Mouse (Mus musculus) CD4-positive naive resting alpha-beta T cell, adult 57 days (primary cell): ENCODE measurements around the gene Slc33a1. TPM values are rescaled to one million over a fixed set of nuclear protein-coding genes. Genes with fewer than 3 reads are reported as not detected.

Experiments used
- total RNA-seq: library from RNA; stranded (reverse); gene quantifications from one replicate; pipeline ENCODE4 v1.2.4, GENCODE M21; 2023

Gene Slc33a1
- total RNA-seq: 11.6 TPM

DNA sequence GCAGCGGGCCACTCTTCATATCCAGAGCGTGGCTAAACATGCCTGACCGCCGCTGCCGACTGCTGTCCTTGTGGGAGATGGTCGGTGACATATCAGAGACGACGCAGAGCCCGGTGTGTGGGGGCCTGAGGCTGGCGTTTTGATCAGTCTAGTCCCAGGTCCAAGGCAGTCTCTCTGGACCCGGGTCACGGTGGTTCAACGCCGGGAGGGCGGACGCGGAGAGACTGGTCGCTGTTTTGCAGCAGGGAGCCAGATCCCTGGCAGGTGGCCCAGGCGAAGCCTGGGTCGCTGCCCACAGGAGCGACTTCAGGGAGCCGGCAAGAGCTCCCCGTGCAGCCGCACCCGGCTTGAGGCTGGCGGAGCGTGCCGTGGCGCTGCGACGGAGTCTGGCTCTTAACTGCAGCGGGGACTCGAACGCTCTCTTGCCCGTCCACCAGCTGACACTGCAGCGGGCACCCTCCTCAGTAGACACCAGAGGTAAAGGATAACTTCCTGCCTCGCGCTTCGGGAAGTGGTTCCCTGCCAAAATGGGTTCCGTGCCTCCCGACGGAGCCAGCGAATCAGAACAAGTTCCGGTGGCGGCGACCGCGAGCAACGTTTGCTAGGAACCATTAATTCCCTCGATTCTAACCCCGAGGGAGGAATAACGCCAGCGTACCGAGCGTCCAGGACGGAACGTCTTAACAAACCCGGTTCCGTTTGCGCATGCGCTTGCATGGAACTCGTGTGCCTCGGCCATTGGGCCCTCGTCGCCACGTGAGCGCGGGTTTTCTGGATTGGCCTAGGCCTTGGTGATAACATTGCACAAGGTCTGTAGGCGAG lies at the start of gene Slc33a1:
Gene Slc33a1 (minus strand): TSS at position 669 of the 822 bp plus-strand sequence.

DNA sequence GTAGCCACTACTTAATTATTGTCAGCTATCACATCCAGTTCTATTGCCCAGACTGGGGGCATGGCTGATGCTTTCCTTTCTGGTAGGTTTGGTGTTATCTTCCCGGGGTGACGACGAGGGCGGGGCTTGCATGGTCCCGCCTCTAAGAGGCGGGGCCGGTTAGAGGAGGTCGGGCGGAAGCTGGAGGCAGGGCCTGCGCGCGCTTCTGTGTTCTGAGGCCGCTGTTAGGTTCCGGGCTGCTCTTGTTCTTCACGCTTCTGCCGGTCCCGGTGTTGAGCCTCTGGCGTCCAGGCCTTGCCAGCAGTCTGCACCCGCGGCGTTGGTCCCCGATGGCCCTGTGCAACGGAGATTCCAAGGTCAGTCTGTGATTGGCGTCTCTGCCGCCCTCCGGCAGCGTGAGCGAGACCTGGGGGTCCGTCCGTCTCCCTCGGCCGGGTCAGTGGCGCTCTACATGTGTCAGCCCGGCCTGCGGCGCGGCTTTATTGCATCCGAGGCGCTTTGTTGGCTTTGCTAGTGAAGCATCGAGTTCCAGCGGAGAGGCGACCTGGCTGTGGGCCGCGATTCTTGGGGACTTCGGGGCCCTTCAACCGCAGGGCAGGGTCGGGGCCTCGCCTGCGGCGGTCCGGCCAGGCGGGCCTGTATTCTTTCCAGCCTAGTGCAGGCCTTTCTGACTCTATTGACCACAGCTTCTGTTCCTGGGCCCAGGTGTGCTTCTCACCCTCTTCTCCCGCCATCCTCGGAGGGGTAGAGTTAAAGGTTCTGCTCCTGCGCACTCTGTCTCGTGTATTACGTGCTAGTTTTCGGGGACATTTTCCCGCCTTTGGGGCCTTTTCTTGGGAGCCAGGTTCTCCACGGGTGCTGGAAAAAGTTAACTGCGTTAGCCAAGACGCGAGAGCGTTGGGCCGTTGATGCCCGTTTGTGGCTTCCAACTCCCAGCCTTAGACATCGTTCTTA lies 11.7 kb upstream of the Slc33a1 start, which contains the start of gene Gmps:
Gene Gmps (plus strand): TSS at position 152 of the 954 bp plus-strand sequence.

DNA sequence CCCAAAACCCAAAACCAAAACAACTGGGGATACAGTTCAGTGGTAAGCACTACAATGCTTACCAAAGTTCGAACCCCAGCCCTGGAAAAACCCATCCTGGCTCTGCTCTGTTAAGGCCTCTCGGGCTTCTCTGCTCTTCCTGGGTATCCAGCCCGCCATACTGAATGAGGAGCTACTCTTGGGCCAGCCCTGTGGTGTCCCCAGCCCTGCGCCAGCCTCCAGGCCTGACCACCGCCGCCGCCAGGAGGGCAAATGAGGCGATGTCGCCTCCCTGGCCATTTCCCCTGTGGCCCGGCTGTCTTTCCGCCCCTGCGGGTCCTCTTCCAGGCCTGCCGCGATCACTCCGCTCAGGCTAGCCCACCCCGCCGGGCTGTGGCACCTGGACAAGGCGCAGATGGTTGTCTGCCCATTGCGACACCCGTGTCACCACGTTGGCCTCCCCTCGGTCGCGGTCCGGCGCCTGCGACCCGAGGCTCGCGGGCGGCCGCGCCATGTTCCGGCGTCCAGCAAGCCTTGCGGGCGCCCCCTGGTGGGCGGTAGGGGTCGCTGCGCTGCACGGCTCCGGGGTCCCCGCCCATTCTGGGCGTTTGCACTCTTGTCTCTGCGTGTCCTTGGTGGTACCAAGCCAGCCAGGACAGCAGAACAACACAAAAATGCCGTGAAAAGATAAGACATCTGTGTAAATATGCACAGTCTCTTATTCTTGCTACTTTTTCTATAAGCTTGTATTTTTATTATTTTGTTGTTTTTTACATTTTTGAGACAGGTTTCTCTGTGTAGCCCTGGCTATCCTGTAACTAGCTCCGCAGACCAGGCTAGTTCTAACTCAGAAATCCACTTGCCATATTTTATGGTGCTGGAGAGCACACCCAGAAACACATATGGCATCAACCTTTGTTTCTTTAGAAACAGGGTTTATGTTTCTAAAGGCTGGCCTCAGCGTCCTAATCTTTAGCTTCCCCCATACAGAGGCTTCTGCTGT lies 35.4 kb downstream of the Slc33a1 start, which contains the start of gene E130311K13Rik:
Gene E130311K13Rik (minus strand): TSS at position 595 of the 982 bp plus-strand sequence.

DNA sequence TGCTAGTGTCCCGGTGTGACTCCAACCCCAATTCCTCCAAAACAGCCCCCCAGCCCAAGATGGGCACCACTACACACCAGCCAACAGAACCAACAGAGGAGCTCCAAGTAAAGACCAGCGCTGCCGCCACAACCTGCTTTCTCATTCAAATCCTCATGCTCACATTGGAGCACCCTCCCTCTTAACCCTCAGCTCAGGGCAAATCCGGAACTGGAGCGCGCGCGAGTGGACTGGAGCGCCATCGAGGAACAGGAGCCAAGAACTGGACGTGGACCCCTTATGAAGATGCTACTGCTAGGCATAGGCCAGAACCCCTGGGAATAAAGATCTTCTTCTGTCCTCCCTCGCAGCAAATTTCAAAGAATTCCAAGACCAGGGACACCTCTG lies 65.3 kb downstream of the Slc33a1 start, which contains the start of gene Plch1:
Gene Plch1 (minus strand): TSS at position 164 of the 387 bp plus-strand sequence.

Other genes with a start within 250 kb of the Slc33a1 start
- gene Plch1, start 65.3 kb downstream of the Slc33a1 start, total RNA-seq: 3.6 TPM
- 4.1 TPM for gene E130311K13Rik, start 35.3 kb downstream of the Slc33a1 start, total RNA-seq
- gene Gmps, start 11.3 kb upstream of the Slc33a1 start, total RNA-seq: 17.0 TPM
- not detected for gene Vmn2r1, start 116.8 kb upstream of the Slc33a1 start, total RNA-seq
- not detected for gene Vmn2r2, start 177.2 kb upstream of the Slc33a1 start, total RNA-seq